Mouse (Mus musculus) ovary, adult 18-20 months (tissue): ENCODE measurements at regions not wholly inside any gene's neighbourhood (a gene's known extent, or its start where the extent isn't known, plus 50 kb on each side); places are given as distances from the start of the nearest gene placed in this dataset.

Source experiments
- DNase-seq: peaks from one replicate; pipeline ENCODE4 v3.0.0; 2022; ENCODE audit warnings: low spot score, mixed read lengths

GRCm38 (mm10) chr4:87718166-87718805 lies 314.9 kb downstream of the Mllt3 start:
- no peak for DNase-seq

- no peak for DNase-seq
Measured at GRCm38 (mm10) chr4:87715212-87715933, 317.8 kb downstream of the Mllt3 start.

DNA sequence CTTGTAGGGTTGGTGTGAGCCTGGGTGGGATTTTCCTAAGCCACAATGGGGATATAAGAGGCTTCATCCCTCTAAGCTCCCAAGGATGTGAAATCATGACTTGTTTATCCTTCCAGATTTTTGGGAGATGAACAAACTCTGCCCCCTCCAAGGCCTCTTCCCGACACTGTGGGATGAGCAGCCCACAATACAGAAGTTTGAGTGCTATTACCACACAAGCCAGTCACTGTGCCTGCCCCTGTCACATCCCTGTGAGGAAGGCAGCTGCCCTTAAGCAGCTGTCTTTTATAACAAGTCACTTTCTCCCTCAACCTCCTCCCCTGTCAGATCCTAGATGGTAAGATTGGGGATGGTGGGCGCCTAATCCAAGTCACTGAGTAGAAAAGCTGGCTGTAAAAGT lies 320.5 kb downstream of the Mllt3 start:
- DNase-seq = no peak

GRCm38 (mm10) chr4:87712286-87712685 lies 320.9 kb downstream of the Mllt3 start:
- DNase-seq = no peak

DNA sequence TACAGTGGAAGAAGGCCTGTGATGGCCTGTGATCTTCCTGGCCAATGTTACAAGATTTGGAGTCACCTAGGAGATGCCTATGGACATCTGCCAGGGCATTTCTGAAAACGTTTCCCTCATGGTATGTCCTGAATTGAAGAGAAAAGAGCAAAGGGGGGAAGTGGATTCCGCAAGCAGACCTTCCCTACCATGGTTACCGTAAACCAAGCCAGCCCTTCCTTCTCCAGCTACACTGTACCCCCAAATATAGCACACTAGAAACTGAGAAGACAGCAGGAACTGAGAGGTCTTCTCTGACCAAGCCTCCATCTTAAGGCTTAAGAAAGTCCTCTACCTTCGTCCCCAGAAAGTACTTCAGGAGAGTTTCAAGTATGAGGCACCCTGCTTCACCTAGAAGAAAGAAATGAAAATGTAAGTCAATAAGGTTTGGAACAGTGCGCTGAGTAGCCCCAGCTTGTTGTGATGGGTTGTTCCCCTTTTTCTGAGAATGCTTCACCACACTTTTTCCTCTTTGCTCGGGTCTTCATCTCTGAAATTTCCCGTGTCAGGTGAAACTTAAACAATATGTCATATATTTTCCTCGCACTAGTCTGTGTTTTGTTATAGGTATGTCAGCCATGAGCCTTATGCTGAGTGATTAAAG lies 321.9 kb downstream of the Mllt3 start:
- DNase-seq = no peak

GRCm38 (mm10) chr4:87708981-87709645 lies 324.1 kb downstream of the Mllt3 start:
- DNase-seq = no peak

- DNase-seq = no peak
Measured at GRCm38 (mm10) chr4:87707386-87707785, 325.8 kb downstream of the Mllt3 start.

DNA sequence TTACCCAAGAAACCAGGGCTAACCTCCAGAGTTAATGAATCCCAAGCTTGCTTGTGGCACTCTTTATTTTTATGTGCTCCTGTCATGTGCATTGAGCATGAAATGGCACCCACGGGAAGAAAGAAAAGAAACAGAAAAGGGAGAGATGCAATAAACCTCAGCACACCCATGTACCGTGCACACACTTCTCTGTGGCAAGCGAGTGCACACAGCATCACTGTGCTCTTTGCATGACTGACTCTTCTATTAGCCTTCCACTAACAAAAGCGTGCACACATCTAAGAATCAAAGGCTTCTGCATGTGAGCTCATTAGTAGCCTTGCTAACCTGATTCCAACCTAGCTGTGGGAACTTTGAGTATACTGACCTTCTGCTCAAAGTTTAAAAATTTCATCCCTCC lies 330.3 kb downstream of the Mllt3 start:
- no peak for DNase-seq

DNA sequence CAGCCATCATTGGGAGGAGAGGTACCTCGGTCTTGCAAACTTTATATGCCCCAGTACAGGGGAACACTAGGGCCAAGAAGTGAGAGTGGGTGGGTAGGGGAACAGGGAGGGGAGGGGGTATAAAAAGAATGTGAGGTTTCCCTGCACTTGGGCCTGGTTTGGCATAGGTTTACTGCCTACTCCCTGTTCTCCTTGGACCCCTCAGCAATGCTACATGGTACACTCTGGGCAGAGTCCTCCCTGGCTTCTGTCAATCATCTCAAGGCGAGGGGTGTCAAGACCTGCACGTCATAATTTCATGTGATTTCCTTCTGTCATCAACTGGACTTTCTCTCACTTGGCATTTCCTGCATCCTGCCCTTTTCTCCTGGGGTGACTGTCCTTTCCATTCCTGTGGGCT lies 330.9 kb downstream of the Mllt3 start:
- DNase-seq = no peak

- no peak for DNase-seq
Measured at GRCm38 (mm10) chr4:87701024-87701423, 332.1 kb downstream of the Mllt3 start.

DNA sequence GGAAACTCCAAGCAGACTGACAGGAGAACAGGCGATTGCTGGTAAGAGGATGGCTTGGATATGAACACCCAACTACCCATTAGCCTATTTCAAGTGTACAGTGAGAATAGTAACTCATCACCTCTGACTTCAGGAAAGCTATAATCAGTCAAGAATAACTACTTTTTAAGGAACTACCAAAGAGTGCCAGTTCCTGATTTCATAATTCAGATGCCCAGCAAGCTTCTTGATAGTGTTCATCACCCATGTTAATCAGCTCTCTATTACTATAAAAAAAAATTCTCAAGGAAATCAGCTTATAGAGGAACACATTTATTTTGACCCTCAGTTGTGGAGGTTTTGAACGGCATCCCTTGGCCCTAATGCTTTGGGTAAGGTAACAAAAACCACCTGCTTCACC lies 332.7 kb downstream of the Mllt3 start:
- DNase-seq = no peak

- no peak for DNase-seq
Measured at GRCm38 (mm10) chr4:87699586-87699985, 333.6 kb downstream of the Mllt3 start.

- no peak for DNase-seq
Measured at GRCm38 (mm10) chr4:87698750-87699149, 334.4 kb downstream of the Mllt3 start.

DNA sequence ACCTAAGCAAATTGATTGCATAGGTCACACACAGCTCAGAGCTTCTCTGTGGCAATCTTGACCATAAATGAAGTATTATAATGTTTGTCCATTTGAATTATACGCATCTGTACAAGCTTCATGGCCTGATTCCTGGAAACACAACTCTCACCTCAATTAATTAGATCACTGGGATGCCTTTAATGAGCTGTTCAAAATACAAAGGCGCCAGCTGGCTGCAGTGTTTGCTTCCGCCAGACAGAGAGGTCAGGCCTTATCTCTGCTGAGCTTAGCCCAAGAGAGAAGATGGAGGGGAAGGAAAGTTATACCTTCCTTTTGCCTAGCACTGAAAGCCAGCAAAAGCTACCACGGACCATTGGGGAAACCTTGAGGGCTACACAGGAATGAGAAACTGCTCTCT lies 336.2 kb downstream of the Mllt3 start:
- DNase-seq = no peak

GRCm38 (mm10) chr4:87695811-87696210 lies 337.4 kb downstream of the Mllt3 start:
- no peak for DNase-seq

- DNase-seq = no peak
Measured at GRCm38 (mm10) chr4:87692741-87693140, 340.4 kb downstream of the Mllt3 start.

DNA sequence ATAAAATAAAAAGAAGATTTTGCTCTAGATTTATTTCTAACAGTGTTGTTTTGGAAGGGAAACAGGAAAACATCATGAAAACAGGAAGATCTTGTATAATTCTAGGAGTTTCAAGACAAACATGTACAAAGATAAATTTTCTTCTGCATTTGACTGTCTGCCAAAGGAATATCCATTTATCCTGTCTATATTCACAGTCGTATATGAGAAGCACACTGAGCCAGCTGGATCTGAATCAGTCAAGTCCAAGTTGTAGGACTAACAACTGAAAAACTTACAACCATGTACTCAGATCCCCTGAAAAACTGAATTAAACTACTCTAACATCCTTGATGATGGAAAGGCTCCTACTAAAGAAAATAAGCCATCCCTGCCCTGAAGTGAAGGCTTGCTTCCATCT lies 348.2 kb downstream of the Mllt3 start:
- DNase-seq = no peak

DNA sequence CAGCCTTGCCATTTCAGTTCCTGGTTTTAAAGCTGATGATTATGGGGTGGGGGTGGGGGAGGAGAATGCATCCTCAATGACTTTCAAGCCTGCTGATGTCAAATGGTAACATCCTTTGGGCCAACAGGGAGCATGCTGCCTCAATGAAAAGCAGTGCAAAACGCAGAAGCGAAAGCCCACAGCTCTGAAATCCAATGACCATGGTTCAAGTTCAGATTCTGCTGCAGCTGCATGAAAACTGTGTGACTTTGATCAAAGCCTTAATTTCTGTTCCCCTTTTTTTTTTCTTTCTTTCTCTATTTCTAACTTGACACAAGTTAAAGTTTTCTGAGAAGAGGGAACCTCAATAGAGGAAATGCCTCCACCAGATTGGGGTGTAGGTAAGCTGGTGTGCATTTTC lies 350.4 kb downstream of the Mllt3 start:
- no peak for DNase-seq

DNA sequence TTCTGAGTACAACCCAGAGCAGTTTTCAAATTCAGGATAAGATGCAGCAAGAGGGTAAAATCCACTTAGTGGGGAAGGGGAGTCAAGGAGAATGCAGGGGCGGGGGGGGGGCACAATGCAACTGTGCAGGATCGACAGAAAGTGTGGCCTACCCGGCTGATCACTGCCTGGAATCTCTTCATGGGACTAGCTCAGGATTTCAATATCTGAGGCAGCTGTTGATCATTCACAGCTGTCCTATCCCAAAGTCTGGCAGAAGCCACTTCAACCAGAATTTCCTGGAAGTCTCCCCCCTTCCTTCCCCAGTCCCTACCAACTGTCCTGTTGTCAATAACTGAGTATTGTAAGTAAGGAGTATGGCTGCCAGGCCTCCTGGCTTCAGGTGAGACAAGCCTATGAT lies 362.1 kb downstream of the Mllt3 start:
- no peak for DNase-seq

DNA sequence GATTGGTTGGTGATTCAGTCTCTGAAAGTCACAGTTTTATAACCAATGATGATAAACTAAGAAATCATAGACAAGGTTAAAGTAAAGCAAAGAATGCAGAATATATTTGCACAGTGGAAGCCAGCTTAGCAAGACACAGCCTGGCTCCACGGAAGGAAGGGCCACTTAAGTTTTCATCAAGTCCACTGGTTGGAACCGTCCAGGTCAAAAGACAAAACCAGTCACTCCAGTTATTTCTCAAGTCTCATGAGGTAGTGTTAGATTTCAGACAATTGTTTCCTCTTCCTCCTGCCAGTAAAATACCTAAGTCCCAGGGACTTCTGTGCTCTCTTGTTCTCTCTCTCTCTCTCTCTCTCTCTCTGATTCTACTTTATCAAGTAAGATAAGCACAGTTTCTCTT lies 363.0 kb downstream of the Mllt3 start:
- DNase-seq = no peak

GRCm38 (mm10) chr4:87669480-87669879 lies 363.7 kb downstream of the Mllt3 start:
- no peak for DNase-seq

DNA sequence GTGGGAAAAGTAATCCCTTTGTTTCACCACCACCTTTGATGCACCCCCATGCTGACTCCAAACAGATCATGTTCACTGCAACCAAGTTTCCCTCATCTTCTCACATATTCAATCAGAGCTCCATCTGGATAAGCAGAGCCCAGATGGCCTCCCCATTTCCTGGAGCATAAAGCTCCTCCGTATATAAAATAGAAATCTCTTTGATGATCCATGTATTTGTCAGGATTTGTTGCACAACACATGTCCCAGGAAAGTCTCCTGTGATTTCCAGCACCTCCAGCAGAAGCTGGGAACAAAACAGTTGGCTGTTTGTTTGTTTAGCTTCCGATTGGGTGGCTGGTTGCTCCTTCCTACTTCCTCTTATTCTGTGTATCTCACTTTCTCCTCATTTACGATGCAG lies 364.9 kb downstream of the Mllt3 start:
- DNase-seq = no peak
